Mouse (Mus musculus): ENCODE measurements around the gene Trh.
A peak's percentile ranks its signal among the peaks of the same experiment; 100 is the strongest.

Gene Trh

GRCm38 (mm10) chr6:92221604-92222003 lies 22.8 kb downstream of the Trh start:
- no peak for DNase-seq

- DNase-seq = no peak
Observed at GRCm38 (mm10) chr6:92219445-92219844, 25.0 kb downstream of the Trh start.

- peak; percentile 86 to 88 for DNase-seq
Observed at GRCm38 (mm10) chr6:92214773-92215449, 29.5 kb downstream of the Trh start, which contains the start of gene Rbsn. TSS of gene Rbsn (minus strand) at chr6:92214925.

GRCm38 (mm10) chr6:92214055-92214772 lies 30.2 kb downstream of the Trh start:
- DNase-seq = peak in 1 of 2 experiments; percentile 8

GRCm38 (mm10) chr6:92199414-92199813 lies 45.0 kb downstream of the Trh start:
- no peak for DNase-seq
